Comparison of ENCODE assay signal across 8 mouse cellular contexts in the genomic region with DNA sequence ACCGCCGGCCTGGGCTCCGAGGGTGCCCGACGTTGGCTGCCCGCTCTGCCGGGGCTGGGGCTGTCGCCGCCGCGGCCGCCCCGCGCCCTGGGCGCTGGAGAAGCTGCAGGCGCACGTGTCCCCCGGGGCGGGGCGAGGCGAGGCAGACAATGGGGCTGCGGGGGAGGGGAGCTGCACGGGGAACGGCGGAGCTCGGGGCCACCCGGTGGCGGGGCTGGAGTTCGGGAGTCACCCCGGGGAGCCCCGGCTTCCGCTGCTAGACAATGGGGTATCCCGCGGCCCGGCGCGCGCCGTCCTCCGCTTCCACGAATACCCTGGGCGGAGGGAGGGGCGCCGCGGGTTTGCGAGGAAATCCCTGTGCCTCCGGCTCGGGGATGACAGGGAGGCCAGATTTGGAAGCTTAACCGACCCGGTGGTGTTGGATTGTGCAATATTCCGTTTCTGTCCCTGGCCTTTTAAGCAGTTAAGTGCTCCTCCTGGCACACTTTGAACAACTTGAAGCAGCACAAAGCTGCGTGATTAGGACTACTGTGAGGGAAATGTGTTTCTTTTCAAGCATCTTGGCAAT. TPM values are rescaled to one million over a fixed set of nuclear protein-coding genes. Genes with fewer than 3 reads are reported as not detected.
DNase-seq lines count a peak whose midpoint lies in the region; ATAC-seq and TF ChIP-seq lines count a peak whose summit lies in the region.

No protein-coding gene starts in this region.

- WGBS in embryonic facial prominence, embryonic 15.5 days = under 1% methylated on average over 38 of the region's 52 CpGs
- under 1% methylated on average over 44 of the region's 52 CpGs for WGBS in heart, embryonic 10.5 days
- 0% methylated on average over 35 of the region's 52 CpGs for WGBS in lung, embryonic 16.5 days

- H3K9ac ChIP-seq in embryonic facial prominence, embryonic 15.5 days = peak overlapping the region; percentile 73
- peak overlapping the region; percentile 88 for H3K9ac ChIP-seq in lung, embryonic 16.5 days (ENCODE audit: low read length)

- TF ChIP-seq CTCF in E14TG2a.4 (conservative IDR thresholded peaks at IDR 0.05; ENCODE audit: low read length) = no peak

- peak overlapping the region; percentile 92 for H3K4me3 ChIP-seq in E14TG2a.4 (replicated peaks; ENCODE audit: low read length)
- H3K4me3 ChIP-seq in embryonic facial prominence, embryonic 15.5 days (replicated peaks) = peak overlapping the region; percentile 99
- H3K4me3 ChIP-seq in heart, embryonic 10.5 days = peak overlapping the region; percentile 98
- peak overlapping the region; percentile 95 for H3K4me3 ChIP-seq in lung, embryonic 16.5 days (ENCODE audit: low read length)

- no peaks in the 10 kb centered on the region for H3K9me3 ChIP-seq in E14TG2a.4 (ENCODE audit: low read length)
- H3K9me3 ChIP-seq in embryonic facial prominence, embryonic 15.5 days (replicated peaks) = no peaks in the 10 kb centered on the region
- H3K9me3 ChIP-seq in heart, embryonic 10.5 days = no peaks in the 10 kb centered on the region
- H3K9me3 ChIP-seq in lung, embryonic 16.5 days (ENCODE audit: control insufficient read depth, low read length) = no peaks in the 10 kb centered on the region

- peak overlapping the region; percentile 98 for H3K27ac ChIP-seq in embryonic facial prominence, embryonic 15.5 days (replicated peaks)
- peak overlapping the region; percentile 99 for H3K27ac ChIP-seq in heart, embryonic 10.5 days
- H3K27ac ChIP-seq in lung, embryonic 16.5 days (ENCODE audit: low read length) = peak overlapping the region; percentile 98

- ATAC-seq in embryonic facial prominence, embryonic 15.5 days (ENCODE audit: insufficient number of reproducible peaks, low FRiP score, low TSS enrichment, low read depth) = no peak
- no peak; the same call in 1 of the 2 replicates for ATAC-seq in lung, embryonic 16.5 days (ENCODE audit: low read depth)

- H3K4me2 ChIP-seq in embryonic facial prominence, embryonic 15.5 days (replicated peaks) = peak overlapping the region; percentile 49
- H3K4me2 ChIP-seq in lung, embryonic 16.5 days (ENCODE audit: low read depth, low read length) = peak overlapping the region; percentile 62

- no peaks in the 10 kb centered on the region for H3K27me3 ChIP-seq in E14TG2a.4 (ENCODE audit: insufficient read depth, low read length)
- no peaks in the 10 kb centered on the region for H3K27me3 ChIP-seq in embryonic facial prominence, embryonic 15.5 days
- no peaks in the 10 kb centered on the region for H3K27me3 ChIP-seq in heart, embryonic 10.5 days (ENCODE audit: insufficient read depth, poor library complexity, severe bottlenecking)
- H3K27me3 ChIP-seq in lung, embryonic 16.5 days (ENCODE audit: control insufficient read depth, insufficient read depth, low read depth, low read length) = no peaks in the 10 kb centered on the region

- H3K4me1 ChIP-seq in E14TG2a.4 (replicated peaks; ENCODE audit: low read depth, low read length) = peaks cover 58% of the 10 kb centered on the region
- peaks cover 11% of the 10 kb centered on the region for H3K4me1 ChIP-seq in embryonic facial prominence, embryonic 15.5 days
- H3K4me1 ChIP-seq in heart, embryonic 10.5 days = peaks cover 20% of the 10 kb centered on the region
- peaks cover 14% of the 10 kb centered on the region for H3K4me1 ChIP-seq in lung, embryonic 16.5 days (replicated peaks; ENCODE audit: control insufficient read depth, insufficient read depth, low read length)

- peaks cover 26% of the 10 kb centered on the region for H3K36me3 ChIP-seq in E14TG2a.4 (ENCODE audit: insufficient read depth, low read length)
- H3K36me3 ChIP-seq in embryonic facial prominence, embryonic 15.5 days = no peaks in the 10 kb centered on the region; the same call in 1 of the 2 replicates
- peaks cover 13% of the 10 kb centered on the region; the same call in 1 of the 2 replicates for H3K36me3 ChIP-seq in heart, embryonic 10.5 days
- no peaks in the 10 kb centered on the region; the same call in 1 of the 2 replicates for H3K36me3 ChIP-seq in lung, embryonic 16.5 days (ENCODE audit: control insufficient read depth, insufficient read depth, low read length)

- DNase-seq in adrenal gland, postnatal 10 days = peak; percentile 92
- no peak for DNase-seq in heart, embryonic 10.5 days (ENCODE audit: low spot score)
- DNase-seq in kidney, postnatal 36 days = peak; percentile 83 to 92
- DNase-seq in right cerebral cortex, adult 2 months (ENCODE audit: low spot score in 2 of 2) = peak; percentile 74 to 78
- DNase-seq in embryo, embryonic 9.5 days (ENCODE audit: extremely low spot score) = no peak

RNA-seq across cellular contexts. Expression of a gene that starts 0.5 kb away (rescaled TPM):
- 10 to 100 TPM; 92.6 to 93.0 TPM for total RNA-seq in adrenal gland, postnatal 10 days (2021)
- 83.1 and 86.0 TPM in 2 replicates for polyA plus RNA-seq in embryonic facial prominence, embryonic 15.5 days (2015; fragmentation: Nextera tagmentation; extraction: Ambion mirVana)
- 78.4 and 96.1 TPM in 2 replicates for polyA plus RNA-seq in heart, embryonic 10.5 days (2016; fragmentation: Nextera tagmentation; extraction: Ambion mirVana)
- polyA plus RNA-seq in lung, embryonic 16.5 days (2015; fragmentation: Nextera tagmentation; extraction: Ambion mirVana) = 82.4 and 89.0 TPM in 2 replicates

RNA-seq across cellular contexts. Expression of a gene that starts 26.5 kb away (rescaled TPM):
- 1 to 10 TPM in 1 of 2 experiments, not detected in 1; 1.0 TPM for total RNA-seq in adrenal gland, postnatal 10 days (2021)
- 0.54 and 0.71 TPM in 2 replicates for polyA plus RNA-seq in embryonic facial prominence, embryonic 15.5 days (2015; fragmentation: Nextera tagmentation; extraction: Ambion mirVana)
- 0.58 and 0.78 TPM in 2 replicates for polyA plus RNA-seq in heart, embryonic 10.5 days (2016; fragmentation: Nextera tagmentation; extraction: Ambion mirVana)
- polyA plus RNA-seq in lung, embryonic 16.5 days (2015; fragmentation: Nextera tagmentation; extraction: Ambion mirVana) = 0.94 and 1.2 TPM in 2 replicates

RNA-seq across cellular contexts. Expression of a gene that starts 44.2 kb away (rescaled TPM):
- total RNA-seq in adrenal gland, postnatal 10 days (2021) = 10 to 100 TPM; 41.8 to 54.5 TPM
- 26.5 and 29.0 TPM in 2 replicates for polyA plus RNA-seq in embryonic facial prominence, embryonic 15.5 days (2015; fragmentation: Nextera tagmentation; extraction: Ambion mirVana)
- polyA plus RNA-seq in heart, embryonic 10.5 days (2016; fragmentation: Nextera tagmentation; extraction: Ambion mirVana) = 25.4 and 29.9 TPM in 2 replicates
- polyA plus RNA-seq in lung, embryonic 16.5 days (2015; fragmentation: Nextera tagmentation; extraction: Ambion mirVana) = 28.8 and 30.1 TPM in 2 replicates

Comparison
In these comparisons a context has a peak if more than half of its experiments do, and no peak if none do; other contexts are left out.
1. DNase-seq: peak in adrenal gland, postnatal 10 days (single experiment), kidney, postnatal 36 days (2 of 2) and right cerebral cortex, adult 2 months (2 of 2); none in heart, embryonic 10.5 days (single experiment) and embryo, embryonic 9.5 days (single experiment).
2. Peak in every context shown above with its lines, with median percentiles within 50 percentile points of each other: H3K4me3 ChIP-seq and H3K27ac ChIP-seq.